Mouse (Mus musculus) lung, adult 2 months (tissue): ENCODE results near the gene Appbp2.

Experiments used
- CTCF ChIP-seq: fragments of 200-500 bp; IDR thresholded peaks from 2 replicates; pipeline ENCODE4 v1.5.1; 2011; ENCODE audit warnings: mild to moderate bottlenecking, low read length, control low read depth; ENCODE audit not compliant: insufficient read depth
- POLR2A ChIP-seq: fragments of 200-500 bp; IDR thresholded peaks from 2 replicates; pipeline ENCODE4 v1.6.1; 2011; ENCODE audit warnings: low read depth, mild to moderate bottlenecking, control low read depth, low read length, borderline replicate concordance; ENCODE audit errors: extremely low read depth

- peak; percentile 25; the same call in 1 of the 2 replicates for TF ChIP-seq CTCF
- TF ChIP-seq POLR2A, result no peak
These were observed 26.3 kb upstream of the Appbp2 start for GRCm38 (mm10) chr11:85261192-85261591.
